Mouse (Mus musculus): ENCODE results near the gene Tmbim1.

DNA sequence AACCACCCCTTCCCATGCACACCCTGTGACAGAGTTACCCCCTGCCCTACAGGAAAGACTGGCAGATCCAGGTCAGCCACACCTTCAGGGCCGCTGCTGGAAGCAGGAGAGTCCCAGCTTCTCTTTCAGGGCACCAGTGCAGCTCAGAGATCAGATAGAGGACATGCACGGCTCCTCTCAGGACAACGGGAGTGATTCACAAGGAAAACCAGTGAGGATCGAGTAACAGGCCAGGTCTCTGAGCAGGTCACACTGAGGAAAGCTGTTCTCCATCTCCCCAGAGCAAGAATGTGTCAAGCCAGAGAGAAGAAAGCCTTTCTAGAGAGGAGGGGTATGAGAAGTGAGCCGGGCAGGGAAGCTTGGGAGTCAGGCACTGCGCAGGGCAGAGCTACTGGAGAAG is 8.9 kb downstream of the Tmbim1 start:
- TF ChIP-seq CTCF (conservative IDR thresholded peaks at IDR 0.05 in 1 of 2, IDR thresholded peaks at IDR 0.05 in 1 of 2; ENCODE audit: low read depth in 2 of 2, low read length in 2 of 2) (no peak), MAX (IDR thresholded peaks at IDR 0.05; ENCODE audit: low read length) (no peak), EP300 (IDR thresholded peaks at IDR 0.05; ENCODE audit: low read length) (no peak), TCF12 (IDR thresholded peaks at IDR 0.05; ENCODE audit: low read depth, low read length) (no peak), USF1 (IDR thresholded peaks at IDR 0.05; ENCODE audit: low read depth, low read length) (no peak), POLR2A (IDR thresholded peaks at IDR 0.05; ENCODE audit: low read depth, low read length) (no peak), USF2 (conservative IDR thresholded peaks at IDR 0.05; ENCODE audit: low read depth, low read length) (no peak), SMC3 (IDR thresholded peaks at IDR 0.05; ENCODE audit: low read depth, low read length) (no peak), E2F4 (IDR thresholded peaks at IDR 0.05; ENCODE audit: insufficient replicate concordance, low read depth, low read length) (no peak), NRF1 (IDR thresholded peaks at IDR 0.05; ENCODE audit: low read depth, low read length) (no peak)
